ENCODE assay signal across 9 mouse cellular contexts in the genomic region with DNA sequence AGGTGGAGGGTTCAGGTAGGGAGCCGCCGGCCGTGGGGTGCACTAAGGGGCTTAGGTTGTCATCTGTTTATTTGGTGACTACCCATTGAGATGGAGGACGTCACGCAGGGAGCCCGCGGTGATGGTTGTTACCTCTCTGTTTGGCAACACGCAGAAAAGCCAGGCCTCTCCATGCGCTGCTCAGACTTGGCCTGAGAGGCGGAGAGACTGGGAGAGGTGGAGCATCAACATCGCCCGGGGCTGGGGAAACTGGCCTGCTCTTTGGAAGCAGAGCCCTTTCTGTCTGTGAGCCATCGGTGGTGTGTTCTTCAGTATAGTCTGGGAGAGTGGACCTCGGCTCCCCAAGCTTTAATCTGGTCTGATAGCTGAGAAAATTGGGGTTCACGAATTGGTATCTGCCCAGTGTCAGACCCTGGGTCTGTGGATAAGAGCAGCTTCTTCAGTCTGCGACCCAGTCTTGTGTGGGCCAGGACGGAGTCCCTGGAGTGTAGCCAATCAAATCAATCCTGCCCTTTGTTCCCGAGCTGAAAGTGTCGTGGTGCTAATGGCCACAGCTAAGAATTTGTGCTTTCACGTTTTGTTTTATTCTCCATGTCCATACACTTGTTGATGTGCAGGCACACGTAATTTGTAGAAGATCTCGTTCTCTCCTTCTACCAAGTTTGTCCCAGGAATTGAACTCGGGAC.
DNase-seq lines count a peak whose midpoint lies in the region.
"Had no signal": no experiment of that assay in that cellular context is flagged by ENCODE, and none has a peak within 500 bp of the region (broad histone marks: within the 10 kb centered on the region; RNA-seq: fewer than 3 reads in every experiment).

No protein-coding gene starts in this region.

- peak; percentile 28 for DNase-seq in embryo, embryonic 11 days
- no peak for DNase-seq in embryo, embryonic 10 days (ENCODE audit: low spot score)
- DNase-seq in urinary bladder, postnatal 14 days (ENCODE audit: low spot score): peak; percentile 55
- DNase-seq in urinary bladder, postnatal 10 days (ENCODE audit: low spot score): no peak
- peak; percentile 53 to 61 for DNase-seq in kidney, postnatal 36 days
- DNase-seq in spleen, postnatal 4 days (ENCODE audit: low spot score in 2 of 2): no peak
- DNase-seq in right cerebral cortex, postnatal 4 days: no peak
- DNase-seq in ovary, adult 18-20 months (ENCODE audit: low spot score): no peak
- DNase-seq: layer of hippocampus, postnatal 36 days had no signal

Comparison
In these comparisons a context has a peak if more than half of its experiments do, and no peak if none do; other contexts are left out.
1. DNase-seq: peak in embryo, embryonic 11 days (single experiment), urinary bladder, postnatal 14 days (single experiment) and kidney, postnatal 36 days (2 of 2); none in embryo, embryonic 10 days (single experiment), urinary bladder, postnatal 10 days (single experiment), spleen, postnatal 4 days (0 of 2), right cerebral cortex, postnatal 4 days (single experiment) and ovary, adult 18-20 months (single experiment).